Mouse (Mus musculus) megakaryocyte-erythroid progenitor cell, adult 5 weeks (primary cell): ENCODE results near the gene Stim2. TPM values are rescaled to one million over a fixed set of nuclear protein-coding genes. Genes with fewer than 3 reads are reported as not detected.

Experiments used
- polyA plus RNA-seq: library from polyadenylated mRNA; stranded (reverse); fragments of >175 nt; gene quantifications from 2 replicates; pipeline ENCODE4 v1.2.3, GENCODE M21; 2012

The Stim2 gene
- 6.2 and 8.0 TPM in 2 replicates for polyA plus RNA-seq

GRCm38 (mm10) chr5:53998146-53998742 lies at the start of gene Stim2:
Stim2 (plus strand) TSS chr5:53998499.

Other genes starting within 250 kb of the Stim2 start
- 8.6 and 12.7 TPM in 2 replicates for gene Tbc1d19, start 188.9 kb upstream of the Stim2 start, polyA plus RNA-seq